Mouse (Mus musculus) hindlimb bud, embryonic 11.5 days (tissue): ENCODE results near the gene Gm20547.
"Not testable (repeated sequence)": the region's sequence is repeated elsewhere in the genome, so short reads cannot be mapped to it uniquely, and the experiment has no call there.

Experiments
- DNase-seq: peaks from one replicate; pipeline ENCODE4 v3.0.0-alpha.2; 2012; ENCODE audit warnings: low read depth, low spot score; ENCODE audit errors: extremely low spot score

Gm20547 gene

DNA sequence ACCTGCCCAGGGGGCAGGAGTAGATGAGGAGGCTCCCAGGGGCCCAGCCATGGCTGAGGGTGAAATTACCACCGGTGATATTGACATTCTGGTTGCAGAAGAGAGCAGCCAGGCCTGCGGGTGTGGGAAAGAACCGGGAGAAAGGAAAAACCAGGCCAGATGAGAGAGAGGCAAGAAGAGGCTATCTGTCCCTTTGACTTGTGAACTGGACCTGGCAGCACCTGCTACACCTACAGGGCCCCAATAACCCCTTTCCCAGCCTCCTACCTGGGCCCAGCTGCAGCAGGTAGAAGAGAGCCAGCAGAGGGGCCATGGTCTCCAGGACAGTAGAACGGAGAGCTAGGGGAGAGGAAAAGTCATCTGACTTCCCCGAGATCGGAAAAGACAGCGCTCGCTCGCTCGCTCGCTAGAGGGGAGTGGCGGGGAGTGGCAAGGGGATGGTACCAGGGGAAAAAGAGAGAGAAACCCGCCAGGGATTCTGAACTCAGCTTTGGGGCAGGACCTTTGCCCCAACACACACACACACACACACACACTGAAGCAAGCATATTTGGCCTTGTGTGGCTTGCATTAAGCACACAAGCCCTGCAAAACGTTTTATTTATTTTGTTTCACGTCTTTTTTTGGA, at the start of gene Gm20547:
TSS of gene Gm20547 (minus strand) at position 360 of the 628 bp plus-strand sequence.
- no peak for DNase-seq

DNA sequence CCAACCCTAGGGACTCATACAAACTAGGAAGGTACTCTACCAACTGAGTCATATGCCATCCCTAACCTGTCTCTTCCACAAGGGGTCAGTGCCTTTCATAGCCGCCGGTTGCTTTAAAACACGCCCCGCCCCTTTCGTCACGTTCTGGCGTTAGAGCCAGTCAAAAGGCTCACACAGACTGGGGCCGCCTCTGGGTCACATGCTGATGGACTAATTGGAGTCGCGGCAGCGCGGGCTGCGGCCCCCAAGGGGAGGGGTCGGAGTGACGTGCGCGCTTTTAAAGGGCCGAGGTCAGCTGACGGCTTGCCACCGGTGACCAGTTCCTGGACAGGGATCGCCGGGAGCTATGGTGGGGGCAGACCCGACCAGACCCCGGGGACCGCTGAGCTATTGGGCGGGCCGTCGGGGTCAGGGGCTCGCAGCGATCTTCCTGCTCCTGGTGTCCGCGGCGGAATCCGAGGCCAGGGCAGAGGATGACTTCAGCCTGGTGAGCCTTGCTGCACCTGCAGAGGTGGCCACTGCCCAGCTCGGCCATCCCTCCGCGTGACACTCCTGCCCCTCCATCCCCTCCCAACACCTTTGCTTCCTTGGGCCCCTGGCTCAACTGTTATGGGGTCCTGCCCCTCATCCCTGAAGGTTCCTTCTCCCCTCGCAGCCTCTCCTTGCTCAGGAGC, 49.4 kb upstream of the Gm20547 start, which contains the start of gene Neu1:
TSS of gene Neu1 (plus strand) at position 193 of the 674 bp plus-strand sequence.
- DNase-seq: peak; percentile 86

DNA sequence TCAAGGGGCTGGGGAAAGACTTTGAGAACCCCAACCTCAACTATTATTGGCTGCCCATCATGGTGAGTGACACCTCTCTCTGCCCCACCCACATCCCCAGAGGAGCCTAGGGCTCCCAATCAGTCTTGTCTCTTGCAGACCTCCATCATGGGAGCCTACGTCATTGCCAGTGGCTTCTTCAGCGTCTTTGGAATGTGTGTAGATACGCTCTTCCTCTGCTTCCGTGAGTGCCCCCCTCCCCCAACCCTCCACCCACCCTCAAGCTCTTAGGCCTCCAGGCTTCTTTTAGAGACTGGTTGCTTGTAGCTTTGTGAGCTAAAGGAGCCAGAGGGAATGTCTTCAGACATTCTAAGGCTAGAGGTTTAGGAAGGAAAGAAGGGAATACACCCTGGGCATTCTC, 47.0 kb upstream of the Gm20547 start:
- DNase-seq: no peak

- DNase-seq: no peak
Measured at GRCm38 (mm10) chr17:34927306-34928019, 45.6 kb upstream of the Gm20547 start.

GRCm38 (mm10) chr17:34924258-34924657, 42.4 kb upstream of the Gm20547 start:
- no peak for DNase-seq

DNA sequence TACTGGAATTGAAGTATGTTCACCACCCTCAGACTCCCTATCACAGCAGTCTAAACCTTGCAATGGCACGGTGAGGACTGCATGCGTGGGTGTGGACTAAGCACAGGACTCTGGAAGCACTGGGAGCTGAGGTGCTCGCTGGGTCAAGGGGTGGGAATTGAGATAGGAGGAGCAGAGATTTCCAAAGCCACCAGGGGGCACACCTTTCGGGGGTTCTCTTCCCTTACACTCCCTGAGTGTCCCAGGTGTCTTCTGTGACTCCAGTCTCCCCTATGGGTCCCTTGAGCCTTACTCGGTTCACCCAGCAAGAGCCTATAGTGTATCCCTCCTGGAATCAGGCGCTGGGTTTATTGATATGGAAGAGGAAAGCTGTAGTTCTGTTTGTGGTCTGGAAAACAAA, 41.1 kb upstream of the Gm20547 start:
- DNase-seq: no peak

DNA sequence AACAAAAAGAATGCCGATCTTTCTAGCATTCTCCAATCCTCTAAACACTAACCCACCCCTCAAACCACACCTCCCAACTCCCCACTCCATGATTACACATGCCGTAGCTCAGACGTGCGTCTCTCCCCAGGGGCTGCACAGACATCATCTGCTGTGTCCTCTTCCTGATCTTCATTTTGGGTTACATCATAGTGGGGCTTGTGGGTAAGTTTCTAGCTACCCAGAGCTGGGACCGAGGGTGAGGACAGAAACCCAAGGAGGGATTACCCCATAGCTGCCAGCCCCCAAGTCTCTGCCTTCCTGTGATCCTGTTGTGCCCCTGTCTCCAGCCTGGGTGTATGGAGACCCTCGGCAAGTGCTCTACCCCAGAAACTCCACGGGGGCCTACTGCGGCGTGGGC, 35.3 kb upstream of the Gm20547 start:
- DNase-seq: no peak

DNA sequence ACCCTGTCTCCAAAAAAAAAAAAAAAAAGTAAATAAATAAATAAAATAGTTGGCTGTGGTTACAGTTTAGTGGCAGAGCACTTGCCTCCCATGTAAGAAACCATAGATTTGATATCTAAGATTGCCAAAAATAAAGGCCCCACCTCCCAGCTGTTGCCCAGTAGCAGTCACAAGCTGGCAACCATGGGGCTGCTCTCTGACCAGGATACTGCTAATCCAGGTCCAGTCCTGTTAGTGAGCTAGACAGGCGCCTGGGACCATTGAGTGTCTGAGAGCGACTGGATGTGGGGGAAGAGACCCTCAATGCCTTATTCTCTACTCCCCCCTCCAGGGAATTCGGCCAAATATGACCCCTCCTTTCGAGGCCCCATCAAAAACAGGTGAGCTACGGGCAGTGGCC, 34.5 kb upstream of the Gm20547 start:
- DNase-seq: no peak

- DNase-seq: no peak
Measured at GRCm38 (mm10) chr17:34915410-34915831, 33.6 kb upstream of the Gm20547 start.

GRCm38 (mm10) chr17:34913930-34914665, 32.3 kb upstream of the Gm20547 start, which contains the start of gene Slc44a4:
Gene Slc44a4, plus strand, starts transcription at chr17:34914466.
- no peak for DNase-seq

- DNase-seq: no peak
Measured at GRCm38 (mm10) chr17:34911945-34912351, 30.1 kb upstream of the Gm20547 start.

DNA sequence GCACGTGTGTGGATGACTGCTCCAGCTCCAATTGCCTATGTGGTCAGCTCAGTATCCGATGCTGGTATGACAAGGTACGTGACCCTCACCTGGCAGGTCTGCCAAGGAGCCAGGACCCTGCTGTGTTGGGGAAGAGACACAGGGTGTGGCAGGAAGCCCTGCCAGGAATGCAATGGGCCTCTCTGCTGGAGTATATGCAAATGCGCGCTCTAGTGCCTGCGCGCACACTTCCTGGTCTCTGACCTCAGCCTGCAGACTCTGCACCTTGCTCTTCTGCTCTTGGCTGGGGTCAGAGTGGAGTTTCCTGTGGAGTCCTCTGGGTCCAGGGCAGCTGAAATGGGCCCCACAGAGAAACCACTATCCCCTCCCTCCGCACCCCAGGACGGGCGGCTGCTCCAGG, 29.1 kb upstream of the Gm20547 start:
- no peak for DNase-seq

- no peak for DNase-seq
Measured at GRCm38 (mm10) chr17:34902895-34903294, 21.1 kb upstream of the Gm20547 start.

DNA sequence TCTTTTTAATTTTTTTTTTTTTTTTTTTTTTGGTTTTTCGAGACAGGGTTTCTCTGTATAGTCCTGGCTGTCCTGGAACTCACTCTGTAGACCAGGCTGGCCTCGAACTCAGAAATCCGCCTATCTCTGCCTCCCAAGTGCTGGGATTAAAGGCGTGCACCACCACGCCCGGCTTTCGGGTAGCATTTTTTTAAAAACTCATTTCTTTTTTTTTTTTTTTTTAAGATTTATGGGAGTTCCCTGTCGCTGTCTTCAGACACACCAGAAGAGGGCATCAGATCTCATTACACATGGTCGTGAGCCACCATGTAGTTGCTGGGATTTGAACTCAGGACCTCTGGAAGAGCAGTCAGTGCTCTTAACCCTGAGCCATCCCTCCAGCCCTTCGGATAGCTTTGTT, 20.1 kb upstream of the Gm20547 start:
- not testable (repeated sequence) for DNase-seq

- DNase-seq: not testable (repeated sequence)
Measured at GRCm38 (mm10) chr17:34900826-34901225, 19.0 kb upstream of the Gm20547 start.

DNA sequence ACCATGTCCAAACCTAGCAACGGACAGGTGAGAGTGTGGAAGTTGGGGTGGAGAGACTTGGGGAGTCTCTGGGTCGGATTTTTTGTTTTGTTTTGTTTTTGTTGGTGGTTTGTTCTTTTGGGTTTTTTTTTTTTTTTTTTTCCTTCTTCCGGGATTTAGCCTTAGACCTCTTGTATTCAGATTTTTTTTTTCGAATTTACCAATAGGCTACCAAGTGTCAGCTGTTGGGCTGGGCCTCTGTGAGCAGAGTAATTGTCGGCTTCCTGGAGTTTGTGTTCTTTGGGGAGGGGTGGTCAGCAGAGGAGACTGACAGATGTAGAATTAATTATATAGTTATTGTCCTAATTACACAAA, 18.0 kb upstream of the Gm20547 start:
- no peak for DNase-seq

- DNase-seq: no peak
Measured at GRCm38 (mm10) chr17:34899053-34899889, 17.4 kb upstream of the Gm20547 start.

DNA sequence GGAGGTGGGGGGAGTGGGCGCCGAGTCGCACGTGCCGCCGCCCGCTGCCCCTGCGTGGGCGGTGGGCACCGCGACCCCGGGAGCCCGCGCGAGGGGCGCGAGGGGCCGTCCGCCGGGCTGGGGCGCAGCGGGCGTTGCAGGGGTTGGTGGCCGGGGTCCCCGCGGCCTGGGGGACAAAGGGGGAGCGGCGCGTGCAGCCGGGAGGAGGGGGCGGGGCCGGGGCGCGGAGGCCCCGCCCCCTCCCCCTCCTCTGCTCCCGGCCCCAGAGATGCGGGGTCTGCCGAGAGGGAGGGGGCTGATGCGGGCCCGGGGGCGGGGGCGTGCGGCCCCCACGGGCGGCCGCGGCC, 16.8 kb upstream of the Gm20547 start:
- no peak for DNase-seq

DNA sequence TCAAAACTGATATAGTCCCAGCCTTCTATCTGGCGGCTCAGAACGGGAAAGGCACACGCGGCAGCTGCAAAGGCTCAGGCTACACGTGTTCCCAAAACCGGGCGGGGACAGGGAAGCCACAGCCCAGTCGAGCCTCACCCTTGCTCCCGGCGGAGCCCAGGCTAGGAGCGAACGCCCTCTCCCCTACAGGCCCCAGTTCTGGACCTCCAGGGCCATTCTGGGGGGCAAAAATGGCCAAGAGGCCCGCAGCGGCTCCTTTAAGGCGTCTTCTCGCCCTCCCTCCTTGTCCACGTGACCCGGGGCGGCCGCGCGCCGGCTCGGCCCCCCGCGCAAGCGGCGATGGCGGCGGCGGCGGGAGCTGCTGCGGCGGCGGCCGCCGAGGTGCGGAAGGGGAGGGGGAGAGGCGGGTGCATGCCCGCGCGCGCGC, 16.3 kb upstream of the Gm20547 start, which contains the start of the genes C2 and Ehmt2:
TSS of gene C2 (minus strand) at position 106 of the 427 bp plus-strand sequence.
TSS of gene Ehmt2 (plus strand) at position 310 of the 427 bp plus-strand sequence.
- no peak for DNase-seq
